Mouse (Mus musculus) cerebellum, adult 9-10 months (tissue): Measurements from ENCODE around the gene Cpsf6.

Experiments
- DNase-seq: peaks from one replicate; pipeline ENCODE4 v3.0.0; 2022

Cpsf6 gene

GRCm38 (mm10) chr10:117379908-117380307 lies at the start of gene Cpsf6:
TSS of gene Cpsf6 (minus strand) at chr10:117380015.
- no peak for DNase-seq

GRCm38 (mm10) chr10:117426615-117426969 lies 46.8 kb upstream of the Cpsf6 start:
- DNase-seq, result no peak

GRCm38 (mm10) chr10:117425907-117426614 lies 46.2 kb upstream of the Cpsf6 start:
- DNase-seq, result no peak

DNA sequence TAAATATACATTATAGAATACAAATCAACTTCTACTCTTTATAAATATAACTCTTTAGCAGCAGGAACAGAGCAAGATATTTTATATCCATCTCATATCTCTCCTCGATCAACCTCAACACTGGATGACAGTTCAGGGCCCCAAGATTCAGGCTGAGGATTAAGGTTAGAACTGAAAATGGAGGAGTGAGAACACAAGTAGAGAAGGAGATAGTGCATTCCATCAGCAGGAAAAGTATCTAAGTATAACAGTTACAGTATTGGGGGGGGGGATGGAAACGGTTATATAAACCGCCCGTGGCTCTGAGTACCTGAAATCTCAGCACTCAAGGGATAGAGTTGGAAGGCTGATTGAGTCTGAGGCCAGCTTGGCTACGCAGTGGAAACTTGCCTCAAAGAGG lies 45.2 kb upstream of the Cpsf6 start:
- DNase-seq, result no peak

GRCm38 (mm10) chr10:117424146-117424905 lies 44.5 kb upstream of the Cpsf6 start:
- no peak for DNase-seq

DNA sequence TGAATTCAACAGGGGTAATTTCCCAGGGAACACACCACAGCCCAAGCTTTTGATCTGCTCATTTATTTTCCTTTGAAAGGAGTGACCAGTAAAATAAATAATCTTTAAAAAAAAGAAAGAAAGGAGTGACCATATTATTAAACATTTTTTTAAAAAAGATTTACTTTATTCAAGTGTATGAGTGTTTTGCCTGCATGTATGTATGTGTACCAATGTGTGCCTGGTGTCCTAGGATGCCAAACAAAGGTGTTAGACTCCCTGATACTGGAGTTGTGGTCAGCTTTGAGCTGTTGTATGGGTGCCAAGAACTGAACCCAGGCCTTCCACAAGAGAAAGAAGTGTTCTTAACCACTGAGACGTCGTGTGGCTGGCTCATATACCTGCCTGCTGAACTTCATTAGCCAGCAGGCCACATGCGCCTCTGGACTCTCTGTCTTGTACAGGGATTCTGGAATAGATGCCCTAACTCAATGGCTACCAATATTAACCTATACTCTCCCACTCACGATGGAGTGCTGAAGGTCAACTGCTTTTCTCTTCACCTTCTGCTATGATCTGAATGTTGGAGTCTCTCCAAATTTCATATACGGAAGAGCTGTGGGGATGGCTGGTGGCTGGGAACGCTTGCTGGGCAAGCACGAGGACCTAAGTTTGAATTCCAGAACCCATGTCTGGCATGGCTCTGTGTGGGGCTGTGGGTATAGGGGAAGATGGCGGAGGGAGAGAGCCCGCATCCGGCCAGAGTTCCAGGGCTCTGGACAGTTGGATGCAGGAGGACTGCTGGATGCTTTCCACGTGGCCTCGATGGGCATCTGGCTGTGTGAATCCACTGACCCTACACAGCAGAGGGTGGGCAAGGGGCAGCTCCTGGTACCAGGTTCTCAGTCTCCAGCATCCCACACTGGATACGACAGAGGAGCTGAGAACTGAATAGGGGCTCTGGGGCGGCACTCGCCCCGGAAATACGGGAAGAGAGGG lies 43.5 kb upstream of the Cpsf6 start:
- no peak for DNase-seq

GRCm38 (mm10) chr10:117422174-117422808 lies 42.5 kb upstream of the Cpsf6 start:
- DNase-seq, result no peak

DNA sequence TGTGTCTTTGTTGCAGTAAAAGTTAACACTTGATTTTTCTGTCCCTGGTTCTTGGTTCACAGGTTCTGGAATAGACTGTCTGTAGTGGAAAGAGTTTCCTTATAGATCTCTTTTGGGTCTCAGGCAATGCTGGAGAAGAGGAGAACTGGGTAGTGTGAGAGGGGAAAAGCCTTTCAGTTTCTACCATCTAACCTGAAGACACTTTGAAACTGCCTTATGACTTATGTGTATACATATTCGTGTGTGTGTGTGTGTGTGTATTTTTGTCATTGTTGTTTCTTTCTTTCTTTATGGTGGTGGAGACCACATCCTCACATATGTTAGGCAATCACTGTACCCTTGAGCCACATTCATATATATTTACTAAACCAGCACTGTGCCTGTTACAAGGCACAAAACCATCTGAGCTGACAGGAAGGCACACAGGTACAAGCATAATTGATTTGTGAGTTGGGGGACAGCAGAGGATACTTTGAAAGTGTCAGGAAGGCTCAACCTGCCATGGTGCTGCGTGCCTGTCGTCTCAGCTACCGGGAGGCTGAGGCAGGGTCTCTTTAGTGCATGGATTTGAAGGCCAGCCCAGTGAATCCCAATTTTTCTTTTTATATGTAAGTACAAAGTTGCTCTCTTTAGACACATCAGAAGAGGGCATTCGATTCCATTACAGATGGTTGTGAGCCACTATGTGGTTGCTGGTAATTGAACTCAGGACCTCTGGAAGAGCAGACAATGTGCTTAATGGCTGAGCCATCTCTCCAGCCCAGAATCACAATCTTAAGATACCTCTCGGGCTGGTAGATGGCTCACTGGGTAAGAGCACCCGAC lies 41.7 kb upstream of the Cpsf6 start:
- no peak for DNase-seq

DNA sequence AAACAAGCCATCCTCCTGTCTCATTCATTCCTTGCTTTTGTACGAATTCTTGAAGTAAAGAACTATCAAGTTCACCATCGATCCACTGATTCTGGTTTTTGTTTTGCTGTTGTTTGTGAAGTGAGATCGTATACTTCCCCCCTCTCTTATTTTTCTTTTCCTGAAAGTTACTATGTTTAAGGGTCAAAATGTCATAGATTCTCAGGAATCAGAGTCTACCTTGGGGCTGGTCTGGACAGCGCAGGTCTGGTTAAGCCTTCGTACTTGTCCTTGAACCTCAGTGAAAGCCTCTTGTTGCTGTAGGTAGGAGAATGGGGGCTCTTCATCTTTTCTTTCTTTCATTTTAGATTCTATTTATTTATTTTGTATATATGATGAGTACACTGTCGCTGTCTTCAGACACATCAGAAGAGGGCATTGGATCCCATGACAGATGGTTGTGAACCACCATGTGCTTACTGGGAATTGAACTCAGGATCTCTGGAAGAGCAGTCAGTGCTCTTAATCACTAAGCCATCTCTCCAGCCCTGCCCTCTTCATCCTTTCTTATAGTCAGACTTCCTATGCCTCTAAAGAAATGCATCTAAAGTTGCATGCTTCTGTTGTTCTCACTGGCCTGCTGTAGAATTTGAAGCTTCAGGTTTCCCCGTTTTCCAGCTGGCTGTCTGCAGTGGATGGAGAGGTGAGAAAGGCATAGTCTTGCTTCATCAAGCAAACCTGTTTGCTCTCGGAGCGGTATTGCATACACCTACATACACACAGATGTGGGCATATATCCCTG lies 40.9 kb upstream of the Cpsf6 start:
- DNase-seq, result no peak

DNA sequence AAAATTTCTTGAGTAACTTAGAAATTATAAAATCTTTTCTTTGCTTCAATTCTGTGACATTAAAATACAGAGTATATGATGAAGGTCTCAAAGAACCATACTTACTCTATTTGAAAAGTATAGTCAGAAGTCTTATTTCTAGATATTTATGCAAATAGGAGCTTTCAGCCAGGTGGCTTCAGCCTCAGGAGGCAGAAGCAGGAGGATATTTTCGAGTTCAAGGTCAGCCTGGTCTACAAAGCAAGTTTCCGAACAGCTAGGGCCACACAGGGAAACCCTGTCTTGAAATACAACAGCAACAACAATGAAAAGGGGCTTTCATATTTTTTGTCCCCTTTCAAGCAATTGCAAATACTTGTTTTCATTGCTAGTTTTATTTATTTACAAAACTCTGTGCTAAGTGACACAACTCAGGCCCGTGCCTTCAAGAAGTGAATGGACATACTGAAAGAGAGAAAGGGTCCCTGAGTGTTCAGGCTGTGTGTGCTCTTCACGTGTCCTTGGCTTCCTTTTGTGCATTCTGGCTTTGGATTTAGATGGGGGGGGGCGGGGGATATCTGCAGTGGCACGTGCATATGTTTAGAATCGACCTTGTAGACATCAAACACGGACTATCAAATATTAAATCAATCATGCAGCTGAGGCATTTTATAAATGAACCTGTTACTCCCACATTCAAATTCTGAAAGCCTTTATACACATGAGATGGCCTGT lies 39.9 kb upstream of the Cpsf6 start:
- DNase-seq, result no peak

DNA sequence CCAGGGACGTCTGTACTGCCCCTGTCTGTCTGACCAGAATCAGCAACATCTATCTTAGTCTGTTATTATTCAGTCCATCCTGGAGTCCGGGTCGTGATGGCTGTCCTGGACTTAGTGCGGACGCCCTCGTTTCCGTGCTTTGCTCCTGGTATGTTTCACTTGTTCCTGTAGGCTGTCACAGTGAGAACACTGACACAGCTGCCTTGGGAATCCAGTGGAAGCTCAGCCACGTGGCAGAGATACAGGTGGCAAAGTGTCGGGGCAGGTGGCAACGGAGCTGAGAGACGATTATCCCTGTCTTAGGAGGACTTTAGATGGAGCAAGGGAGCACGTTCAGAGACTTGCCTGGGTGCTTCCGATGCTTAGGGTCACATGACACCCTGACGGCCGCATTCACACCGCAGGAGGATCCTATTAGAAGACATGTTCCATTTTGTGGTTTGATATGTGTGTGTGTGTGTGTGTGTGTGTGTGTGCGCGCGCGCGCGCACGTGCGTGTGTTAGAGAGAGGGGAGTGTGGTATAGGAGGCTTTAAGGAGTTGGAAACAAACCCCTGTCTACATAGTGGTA lies 38.9 kb upstream of the Cpsf6 start:
- no peak for DNase-seq

- no peak for DNase-seq
Observed at GRCm38 (mm10) chr10:117417772-117418667, 38.2 kb upstream of the Cpsf6 start.

DNA sequence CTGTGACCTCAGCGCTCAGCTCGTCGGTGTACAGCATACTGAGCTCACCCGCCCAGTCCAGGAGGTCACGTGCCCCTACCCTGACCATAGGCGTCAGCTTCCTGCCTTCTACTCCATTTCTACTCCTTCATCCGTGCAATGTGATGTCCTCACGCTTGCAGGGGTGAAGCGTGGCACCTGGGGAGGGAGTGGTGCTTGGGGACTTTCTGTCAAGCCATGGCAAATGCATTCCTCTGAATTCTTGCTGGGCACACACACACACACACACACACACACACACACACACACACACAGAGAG lies 37.6 kb upstream of the Cpsf6 start:
- no peak for DNase-seq

DNA sequence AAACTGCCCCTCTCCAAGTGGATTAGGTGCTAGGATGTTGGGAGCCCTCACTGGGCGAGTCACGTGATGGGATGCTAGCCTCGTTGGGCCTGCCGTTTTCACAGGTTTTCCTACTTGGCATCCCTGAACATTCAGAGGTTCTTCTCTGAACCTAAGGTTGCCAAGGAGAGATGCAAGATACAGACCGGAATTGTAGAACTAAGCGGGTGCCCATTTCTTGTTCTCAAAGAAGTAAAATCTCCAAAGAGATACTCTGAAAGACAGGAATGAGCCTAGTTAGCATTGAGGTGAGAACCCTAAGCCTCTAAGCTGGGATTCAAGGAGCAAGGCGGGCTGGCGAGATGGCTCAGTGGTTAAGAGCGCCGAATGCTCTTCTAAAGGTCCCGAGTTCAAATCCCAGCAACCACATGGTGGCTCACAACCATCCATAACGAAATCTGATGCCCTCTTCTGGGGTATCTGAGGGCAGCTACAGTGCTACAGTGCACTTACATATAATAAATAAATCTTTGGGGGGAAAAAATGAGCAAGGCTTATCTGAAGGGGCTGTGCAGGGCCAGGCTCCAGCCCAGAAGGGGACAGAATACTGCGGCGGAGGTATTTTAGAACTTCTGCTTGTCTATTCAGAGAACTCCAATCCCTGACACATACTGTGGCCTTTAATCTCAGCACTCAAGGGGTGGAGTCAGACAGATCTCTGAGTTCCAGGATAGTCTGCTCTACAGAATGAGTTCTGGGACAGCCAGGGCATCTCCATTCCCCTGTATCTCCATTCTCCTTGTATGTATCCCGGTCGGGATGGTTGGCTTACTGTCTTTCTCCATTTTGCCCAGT lies 37.0 kb upstream of the Cpsf6 start:
- no peak for DNase-seq

DNA sequence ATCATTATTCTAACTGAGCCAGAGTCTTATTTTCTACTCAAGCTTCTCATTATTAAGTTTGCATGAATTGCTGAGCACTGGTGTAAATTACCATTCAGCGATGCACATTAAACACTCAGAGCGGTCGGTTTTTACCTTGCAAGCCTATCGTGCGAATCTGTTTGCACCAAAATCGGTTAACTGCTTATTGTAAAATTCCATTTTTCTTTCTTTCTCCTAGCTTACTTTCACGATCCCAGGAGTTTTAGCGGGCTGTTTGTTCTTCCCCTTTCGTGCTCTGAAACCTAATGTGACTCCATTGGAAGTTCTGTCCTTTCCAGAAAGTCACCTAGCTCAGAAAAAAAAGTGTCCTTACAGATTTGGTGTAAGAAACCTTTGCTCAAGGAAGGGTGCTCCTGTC lies 36.3 kb upstream of the Cpsf6 start:
- DNase-seq, result no peak

DNA sequence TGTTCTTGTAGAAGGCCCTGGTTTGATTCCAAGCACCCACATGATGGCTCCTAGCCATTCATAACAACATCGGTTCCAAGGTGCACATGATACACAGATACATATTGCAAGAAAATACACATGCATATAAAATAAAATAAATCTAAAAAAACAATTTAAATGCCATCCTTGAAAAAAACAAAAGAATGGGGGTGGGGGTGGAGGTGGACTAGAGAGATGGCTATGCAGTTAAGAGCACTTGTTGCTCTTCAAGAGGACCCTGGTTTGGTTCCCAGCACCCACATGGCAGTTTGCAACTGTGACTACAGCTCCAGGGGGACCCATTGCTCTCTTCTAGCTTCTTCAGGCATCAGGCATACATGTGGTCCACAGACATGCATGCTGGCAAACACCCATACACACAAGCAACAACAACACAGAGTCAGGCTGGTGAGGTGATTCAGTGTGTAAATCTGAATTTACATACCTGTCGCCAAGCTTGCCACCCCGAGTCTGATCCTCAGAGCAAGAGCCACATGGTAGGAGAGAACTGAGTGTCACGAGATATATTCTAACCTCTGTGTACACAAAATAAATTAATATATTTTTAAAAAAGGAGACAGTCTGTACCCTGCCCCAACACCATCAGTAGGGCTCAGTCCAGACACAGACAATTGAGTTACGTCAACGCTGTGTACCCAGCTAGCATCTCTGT lies 35.7 kb upstream of the Cpsf6 start:
- no peak for DNase-seq

- DNase-seq, result no peak
Observed at GRCm38 (mm10) chr10:117414726-117415125, 34.9 kb upstream of the Cpsf6 start.
